Mouse (Mus musculus) stomach, embryonic 16.5 days (tissue): ENCODE results near the gene Olfr521. TPM values are rescaled to one million over a fixed set of nuclear protein-coding genes. Genes with fewer than 3 reads are reported as not detected.
"Not testable (repeated sequence)": the region's sequence is repeated elsewhere in the genome, so short reads cannot be mapped to it uniquely, and the experiment has no call there.

Experiments used
- ATAC-seq: fragments of 200-750 bp; cut with Nextera tagmentation; 2 replicates; pipeline ENCODE4 v1.8.0; 2017; ENCODE audit warnings: moderate number of reproducible peaks, moderate TSS enrichment; ENCODE audit not compliant: insufficient read depth, low FRiP score
- H3K27ac ChIP-seq: fragments of 300-500 bp; sonication (generic); 2 replicates; pipeline ENCODE4 v1.5.1; 2014; ENCODE audit warnings: low read length
- H3K27me3 ChIP-seq: fragments of 300-500 bp; sonication (generic); 2 replicates; pipeline ENCODE4 v1.6.1; 2014; ENCODE audit warnings: low read length, control low read depth, mixed read lengths; ENCODE audit not compliant: control insufficient read depth, insufficient read depth
- H3K36me3 ChIP-seq: fragments of 300-500 bp; sonication (generic); 2 replicates; pipeline ENCODE4 v1.6.1; 2014; ENCODE audit warnings: low read length; ENCODE audit not compliant: control insufficient read depth, insufficient read depth
- H3K4me1 ChIP-seq: fragments of 300-500 bp; sonication (generic); 2 replicates; pipeline ENCODE4 v1.6.1; 2014; ENCODE audit warnings: low read length, control low read depth, mixed read lengths; ENCODE audit not compliant: control insufficient read depth, insufficient read depth
- H3K4me2 ChIP-seq: fragments of 300-500 bp; sonication (generic); 2 replicates; pipeline ENCODE4 v1.6.1; 2014; ENCODE audit warnings: low read depth, low read length, mixed read lengths
- H3K4me3 ChIP-seq: fragments of 300-500 bp; sonication (generic); replicated peaks from 2 replicates; pipeline ENCODE4 v1.5.1; 2014; ENCODE audit warnings: mild to moderate bottlenecking, low read length
- H3K9ac ChIP-seq: fragments of 300-500 bp; sonication (generic); 2 replicates; pipeline ENCODE4 v1.6.1; 2014; ENCODE audit warnings: low read length
- H3K9me3 ChIP-seq: fragments of 300-500 bp; sonication (generic); replicated peaks from 2 replicates; pipeline ENCODE4 v1.6.1; 2016; ENCODE audit warnings: low read length, control low read depth; ENCODE audit not compliant: control insufficient read depth
- WGBS: fragments of 180-500 bp; shearing (Covaris S2); extraction: QIAGEN DNeasy Blood & Tissue Kit; methylation state at CpG from one replicate; pipeline ENCODE4 v1.1.7; 2014; 5-methylcytosine and 5-hydroxymethylcytosine counted together
- polyA plus RNA-seq: library from polyadenylated mRNA; unstranded; fragments of >200 nt; fragmentation: Nextera tagmentation; extraction: Ambion mirVana; gene quantifications from 2 replicates; pipeline ENCODE4 v1.2.1, GENCODE M21; 2015

The Olfr521 gene
- polyA plus RNA-seq, 1 experiment from 2014 or later, result not detected

GRCm38 (mm10) chr7:99797911-99798647 is 34.8 kb downstream of the Olfr521 start:
- 36% methylated on average over 6 of the region's 6 CpGs for WGBS
- Histone ChIP-seq H3K4me3 (no peak overlapping the region), H3K9me3 (no peaks in the 10 kb centered on the region), H3K4me1 (0 out of 2 replicates have a peak, but pooled peaks cover 6% of the 10 kb centered on the region), H3K4me2 (no peak overlapping the region), H3K27me3 (no peaks in the 10 kb centered on the region), H3K27ac (no peak overlapping the region), H3K9ac (no peak overlapping the region), H3K36me3 (no peaks in the 10 kb centered on the region)
- no peak for ATAC-seq

GRCm38 (mm10) chr7:99799118-99799517 is 35.8 kb downstream of the Olfr521 start:
- 77% methylated on average over 7 of the region's 7 CpGs for WGBS
- no peak for ATAC-seq

GRCm38 (mm10) chr7:99803535-99803934 is 40.2 kb downstream of the Olfr521 start:
- no peak overlapping the region for H3K9ac ChIP-seq
- no peaks in the 10 kb centered on the region for H3K9me3 ChIP-seq
- 54% methylated on average over 8 of the region's 8 CpGs for WGBS
- no peak overlapping the region for H3K4me2 ChIP-seq
- no peaks in the 10 kb centered on the region for H3K36me3 ChIP-seq
- no peaks in the 10 kb centered on the region for H3K27me3 ChIP-seq
- H3K4me3 ChIP-seq, result no peak overlapping the region
- no peaks in the 10 kb centered on the region for H3K4me1 ChIP-seq
- no peak for ATAC-seq
- no peak overlapping the region for H3K27ac ChIP-seq

More at GRCm38 (mm10) chr7:99799118-99799517, 35.8 kb downstream of the Olfr521 start:
- Histone ChIP-seq H3K4me1 (0 out of 2 replicates have a peak, but pooled peaks cover 6% of the 10 kb centered on the region), H3K9me3 (no peaks in the 10 kb centered on the region), H3K4me3 (no peak overlapping the region), H3K27me3 (no peaks in the 10 kb centered on the region), H3K4me2 (no peak overlapping the region), H3K27ac (no peak overlapping the region), H3K9ac (no peak overlapping the region), H3K36me3 (no peaks in the 10 kb centered on the region)

- WGBS, result 86% methylated on average over 3 of the region's 3 CpGs
- H3K9ac ChIP-seq, H3K4me3 ChIP-seq: not testable (repeated sequence)
These were observed 40.7 kb downstream of the Olfr521 start for GRCm38 (mm10) chr7:99804033-99804432.

GRCm38 (mm10) chr7:99805340-99805739 is 42.0 kb downstream of the Olfr521 start:
- Histone ChIP-seq H3K4me2 (no peak overlapping the region), H3K36me3 (no peaks in the 10 kb centered on the region), H3K27me3 (no peaks in the 10 kb centered on the region), H3K4me3 (no peak overlapping the region), H3K4me1 (no peaks in the 10 kb centered on the region), H3K9me3 (no peaks in the 10 kb centered on the region), H3K27ac (no peak overlapping the region), H3K9ac (no peak overlapping the region)
- 69% methylated on average over 1 of the region's 1 CpGs for WGBS
- no peak for ATAC-seq

More at GRCm38 (mm10) chr7:99804033-99804432, 40.7 kb downstream of the Olfr521 start:
- H3K27me3 ChIP-seq, H3K36me3 ChIP-seq, H3K9me3 ChIP-seq, H3K27ac ChIP-seq, H3K4me1 ChIP-seq, ATAC-seq, H3K4me2 ChIP-seq: not testable (repeated sequence)

GRCm38 (mm10) chr7:99807043-99807442 is 43.7 kb downstream of the Olfr521 start:
- H3K4me2 ChIP-seq, H3K27me3 ChIP-seq, H3K9ac ChIP-seq, H3K4me3 ChIP-seq, H3K27ac ChIP-seq, H3K9me3 ChIP-seq, ATAC-seq, H3K4me1 ChIP-seq, H3K36me3 ChIP-seq: not testable (repeated sequence)
- 52% methylated on average over 6 of the region's 7 CpGs for WGBS

GRCm38 (mm10) chr7:99810814-99811213 is 47.5 kb downstream of the Olfr521 start:
- Histone ChIP-seq H3K4me2 (no peak overlapping the region), H3K27ac (no peak overlapping the region), H3K27me3 (no peaks in the 10 kb centered on the region), H3K4me3 (no peak overlapping the region), H3K9me3 (no peaks in the 10 kb centered on the region), H3K9ac (no peak overlapping the region), H3K4me1 (no peaks in the 10 kb centered on the region), H3K36me3 (no peaks in the 10 kb centered on the region)
- 65% methylated on average over 2 of the region's 2 CpGs for WGBS
- no peak for ATAC-seq

- no peak for ATAC-seq
- 68% methylated on average over 4 of the region's 4 CpGs for WGBS
These were observed 48.4 kb downstream of the Olfr521 start for GRCm38 (mm10) chr7:99811661-99812060.

GRCm38 (mm10) chr7:99813394-99813793 is 50.1 kb downstream of the Olfr521 start:
- no peaks in the 10 kb centered on the region for H3K9me3 ChIP-seq
- H3K36me3 ChIP-seq, result no peaks in the 10 kb centered on the region
- H3K4me3 ChIP-seq, result no peak overlapping the region
- H3K4me2 ChIP-seq, result no peak overlapping the region
- WGBS, result 89% methylated on average over 11 of the region's 11 CpGs
- no peak overlapping the region for H3K27ac ChIP-seq
- H3K9ac ChIP-seq, result no peak overlapping the region
- H3K4me1 ChIP-seq, result no peaks in the 10 kb centered on the region
- H3K27me3 ChIP-seq, result no peaks in the 10 kb centered on the region
- ATAC-seq, result no peak

More at GRCm38 (mm10) chr7:99811661-99812060, 48.4 kb downstream of the Olfr521 start:
- Histone ChIP-seq H3K4me1 (no peaks in the 10 kb centered on the region), H3K36me3 (no peaks in the 10 kb centered on the region), H3K4me3 (no peak overlapping the region), H3K9ac (no peak overlapping the region), H3K9me3 (no peaks in the 10 kb centered on the region), H3K4me2 (no peak overlapping the region), H3K27ac (no peak overlapping the region), H3K27me3 (no peaks in the 10 kb centered on the region)
